Mouse (Mus musculus): Measurements from ENCODE around the gene Rbbp5.

DNA sequence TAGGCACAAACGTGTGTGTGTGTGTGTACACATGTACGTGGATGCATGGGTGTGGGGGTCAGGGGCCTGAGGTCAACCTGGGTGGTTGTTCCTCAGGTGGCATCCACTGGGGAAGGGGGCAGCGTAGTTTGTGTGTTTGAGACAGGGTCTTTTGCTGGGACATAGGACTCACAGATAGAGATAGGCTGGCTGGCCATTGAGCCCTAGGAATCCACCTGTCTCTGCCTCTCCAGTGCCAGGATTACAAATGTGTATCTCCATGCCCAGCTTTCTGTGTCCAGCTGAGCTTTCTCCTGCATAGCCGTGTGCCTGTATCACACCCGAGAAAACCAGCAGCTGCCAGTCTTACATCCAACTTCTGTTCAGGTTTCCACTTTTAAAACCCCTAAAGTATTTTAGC, 32.6 kb downstream of the Rbbp5 start:
- no peak for TF ChIP-seq GATA1 (IDR thresholded peaks at IDR 0.05; ENCODE audit: borderline replicate concordance, low read length)
- no peak for TF ChIP-seq FLI1 (IDR thresholded peaks at IDR 0.05; ENCODE audit: low read length)
